Mouse (Mus musculus) hindbrain, embryonic 11.5 days (tissue): Measurements from ENCODE around the gene Naa20. TPM values are rescaled to one million over a fixed set of nuclear protein-coding genes. Genes with fewer than 3 reads are reported as not detected.

Source experiments
- ATAC-seq: fragments of 200-750 bp; cut with Nextera tagmentation; 2 replicates; pipeline ENCODE4 v1.8.0; 2017; ENCODE audit warnings: mild to moderate bottlenecking, moderate TSS enrichment, moderate library complexity; ENCODE audit not compliant: low FRiP score
- DNase-seq: peaks from one replicate; pipeline ENCODE4 v3.0.0-alpha.2; 2015; ENCODE audit warnings: low spot score
- H3K27ac ChIP-seq: fragments of 300-500 bp; sonication (generic); 2 replicates; pipeline ENCODE4 v1.5.1; 2014; ENCODE audit warnings: mild to moderate bottlenecking, low read depth, low read length
- H3K27me3 ChIP-seq: fragments of 300-500 bp; sonication (generic); 2 replicates; pipeline ENCODE4 v1.6.1; 2014; ENCODE audit warnings: mild to moderate bottlenecking, low read length, moderate library complexity, mixed read lengths; ENCODE audit not compliant: control insufficient read depth, insufficient read depth
- H3K36me3 ChIP-seq: fragments of 300-500 bp; sonication (generic); 2 replicates; pipeline ENCODE4 v1.6.1; 2014; ENCODE audit warnings: mild to moderate bottlenecking, low read length, moderate library complexity, mixed read lengths; ENCODE audit not compliant: control insufficient read depth, insufficient read depth
- H3K4me1 ChIP-seq: fragments of 300-500 bp; sonication (generic); replicated peaks from 2 replicates; pipeline ENCODE4 v1.6.1; 2014; ENCODE audit warnings: low read length, mixed read lengths; ENCODE audit not compliant: control insufficient read depth, insufficient read depth
- H3K4me2 ChIP-seq: fragments of 300-500 bp; sonication (generic); replicated peaks from 2 replicates; pipeline ENCODE4 v1.6.1; 2014; ENCODE audit warnings: mild to moderate bottlenecking, low read depth, low read length
- H3K4me3 ChIP-seq: fragments of 300-500 bp; sonication (generic); 2 replicates; pipeline ENCODE4 v1.5.1; 2014; ENCODE audit warnings: low read depth, low read length
- H3K9ac ChIP-seq: fragments of 300-500 bp; sonication (generic); 2 replicates; pipeline ENCODE4 v1.6.1; 2014; ENCODE audit warnings: low read depth, low read length
- H3K9me3 ChIP-seq: fragments of 300-500 bp; sonication (generic); 2 replicates; pipeline ENCODE4 v1.6.1; 2016; ENCODE audit warnings: low read length; ENCODE audit not compliant: control insufficient read depth
- WGBS: fragments of 180-500 bp; shearing (Covaris S2); extraction: QIAGEN DNeasy Blood & Tissue Kit; methylation state at CpG from one replicate; pipeline ENCODE4 v1.1.7; 2014; 5-methylcytosine and 5-hydroxymethylcytosine counted together
- polyA plus RNA-seq: library from polyadenylated mRNA; unstranded; fragments of >200 nt; fragmentation: Nextera tagmentation; extraction: Ambion mirVana; gene quantifications from 2 replicates; pipeline ENCODE4 v1.2.1, GENCODE M21; 2014

Gene Naa20
- polyA plus RNA-seq, 1 experiment from 2014 or later: 146 TPM

DNA sequence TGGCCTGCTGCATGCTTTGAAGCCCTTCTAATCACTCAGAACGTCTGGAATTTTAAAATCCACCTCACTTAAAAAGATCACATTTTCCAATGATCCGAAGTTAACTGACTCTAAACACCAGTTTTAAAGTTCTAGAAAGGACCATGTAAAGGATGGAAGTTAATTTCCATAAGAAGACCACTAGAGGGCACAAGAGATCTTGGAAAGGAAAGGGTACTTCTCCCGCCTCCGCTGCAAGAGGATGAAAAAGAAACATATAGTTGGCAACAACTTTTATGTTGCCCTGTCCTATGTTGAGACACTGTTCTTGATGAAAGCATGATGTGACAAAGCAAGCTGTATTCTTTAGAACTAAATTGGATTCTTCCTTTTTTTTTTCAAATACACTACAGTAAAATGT, 55.6 kb downstream of the Naa20 start:
- Histone ChIP-seq H3K9ac (no peak overlapping the region), H3K36me3 (no peaks in the 10 kb centered on the region), H3K4me2 (no peak overlapping the region), H3K4me1 (no peaks in the 10 kb centered on the region), H3K9me3 (no peaks in the 10 kb centered on the region), H3K27me3 (no peaks in the 10 kb centered on the region; the same call in 1 of the 2 replicates), H3K4me3 (no peak overlapping the region), H3K27ac (no peak overlapping the region)
- WGBS: 18% methylated on average over 4 of the region's 4 CpGs
- DNase-seq: peak; percentile 68
- no peak; the same call in 1 of the 2 replicates for ATAC-seq

DNA sequence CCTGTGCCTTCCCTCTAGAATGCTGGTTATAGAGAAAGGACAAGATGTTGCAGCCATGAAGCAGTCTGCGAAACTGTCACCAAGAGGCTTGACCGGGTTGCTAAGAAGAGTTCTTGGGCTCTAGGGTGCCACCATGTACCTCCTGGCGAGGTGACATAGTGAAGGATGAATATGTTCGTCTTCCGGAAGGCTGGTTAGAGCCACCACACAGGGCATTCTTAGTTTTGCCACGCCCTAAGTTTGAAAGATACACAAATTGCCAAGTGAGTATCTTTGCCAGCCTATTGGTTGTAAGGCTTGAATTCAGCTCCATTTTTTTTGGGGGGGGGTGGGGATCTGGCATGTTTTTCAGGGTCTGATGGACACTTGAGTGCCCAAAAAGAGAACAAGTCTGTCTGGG, 56.2 kb downstream of the Naa20 start:
- Histone ChIP-seq H3K9me3 (no peaks in the 10 kb centered on the region), H3K4me3 (no peak overlapping the region), H3K27ac (no peak overlapping the region), H3K9ac (no peak overlapping the region), H3K4me1 (no peaks in the 10 kb centered on the region), H3K27me3 (no peaks in the 10 kb centered on the region; the same call in 1 of the 2 replicates), H3K4me2 (no peak overlapping the region), H3K36me3 (no peaks in the 10 kb centered on the region)
- WGBS: 62% methylated on average over 6 of the region's 6 CpGs
- peak; percentile 24; the same call in 1 of the 2 replicates for ATAC-seq
- DNase-seq: no peak

DNA sequence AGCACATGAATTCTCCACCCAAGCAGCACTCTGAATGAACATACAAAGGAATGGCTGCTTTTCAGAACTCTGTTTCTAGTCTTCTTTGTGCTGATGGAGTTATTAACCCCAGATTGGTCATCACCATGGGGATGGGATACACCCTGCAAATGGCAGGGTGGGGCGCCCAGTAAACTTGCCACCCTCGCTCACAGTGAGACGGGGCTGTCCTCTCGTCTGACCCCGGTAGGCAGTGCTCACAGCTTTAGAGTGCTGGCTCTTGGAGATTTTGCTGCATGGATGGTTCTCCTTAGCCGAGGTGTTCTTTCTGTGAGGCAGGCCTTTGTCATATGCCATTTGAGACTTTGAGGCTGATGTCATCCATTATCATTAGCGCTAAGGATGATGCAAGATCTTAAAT, 56.7 kb downstream of the Naa20 start:
- H3K36me3 ChIP-seq: no peaks in the 10 kb centered on the region
- H3K27ac ChIP-seq: no peak overlapping the region
- no peak overlapping the region for H3K4me3 ChIP-seq
- no peaks in the 10 kb centered on the region for H3K9me3 ChIP-seq
- ATAC-seq: peak; percentile 88
- H3K27me3 ChIP-seq: no peaks in the 10 kb centered on the region; the same call in 1 of the 2 replicates
- no peak overlapping the region for H3K9ac ChIP-seq
- DNase-seq: peak; percentile 37
- H3K4me2 ChIP-seq: no peak overlapping the region
- H3K4me1 ChIP-seq: no peaks in the 10 kb centered on the region
- WGBS: 44% methylated on average over 7 of the region's 7 CpGs

GRCm38 (mm10) chr2:145961861-145962260, 60.0 kb downstream of the Naa20 start:
- H3K27ac ChIP-seq: no peak overlapping the region
- H3K4me2 ChIP-seq: no peak overlapping the region
- 89% methylated on average over 5 of the region's 5 CpGs for WGBS
- H3K4me1 ChIP-seq: no peaks in the 10 kb centered on the region
- H3K27me3 ChIP-seq: no peaks in the 10 kb centered on the region
- H3K9me3 ChIP-seq: no peaks in the 10 kb centered on the region
- DNase-seq (no peak), ATAC-seq (no peak)
- no peak overlapping the region for H3K4me3 ChIP-seq
- no peak overlapping the region for H3K9ac ChIP-seq
- H3K36me3 ChIP-seq: no peaks in the 10 kb centered on the region

Other genes starting within 250 kb of the Naa20 start
- 19.1 and 19.6 TPM in 2 replicates for gene Rin2, start 226.9 kb upstream of the Naa20 start, polyA plus RNA-seq
- gene Cfap61, start 32.7 kb downstream of the Naa20 start, polyA plus RNA-seq: 1.7 and 2.4 TPM in 2 replicates
- gene Crnkl1, start 32.9 kb downstream of the Naa20 start, polyA plus RNA-seq: 42.3 and 43.9 TPM in 2 replicates